Mouse (Mus musculus) ES-E14 (cell line): Measurements from ENCODE around the gene Prlr. TPM values are rescaled to one million over a fixed set of nuclear protein-coding genes. Genes with fewer than 3 reads are reported as not detected.

ENCODE experiments used
- DNase-seq: peaks from one replicate; pipeline ENCODE4 v3.0.0-alpha.2; 2013; ENCODE audit warnings: low read depth, low spot score
- H3K27ac ChIP-seq: 2 replicates; pipeline ENCODE4 v1.5.1; 2012; ENCODE audit warnings: low read depth, mild to moderate bottlenecking, low read length, moderate library complexity, mixed read lengths; ENCODE audit not compliant: poor library complexity, insufficient read depth, severe bottlenecking
- H3K36me3 ChIP-seq: 2 replicates; pipeline ENCODE4 v1.6.1; 2012; ENCODE audit warnings: mild to moderate bottlenecking, low read length, moderate library complexity, mixed read lengths; ENCODE audit not compliant: control insufficient read depth, poor library complexity, insufficient read depth, severe bottlenecking
- H3K4me1 ChIP-seq, 2 experiments: fragments of 150-350 bp in 1 of 2; sonication (generic) in 1 of 2; 2 replicates each; pipeline ENCODE4 v1.6.1; 2012; ENCODE audit warnings: low read length in 2 of 2, mild to moderate bottlenecking in 1 of 2, mixed read lengths in 1 of 2; ENCODE audit not compliant: control insufficient read depth in 2 of 2, insufficient read depth in 2 of 2, poor library complexity in 1 of 2
- H3K4me3 ChIP-seq, 2 experiments: fragments of 150-350 bp in 1 of 2; sonication (generic) in 1 of 2; 2 replicates each; pipeline ENCODE4 v1.5.1; 2012; ENCODE audit warnings: low read length in 2 of 2, low read depth in 1 of 2, mild to moderate bottlenecking in 1 of 2, mixed read lengths in 1 of 2; ENCODE audit not compliant: insufficient read depth in 1 of 2, poor library complexity in 1 of 2, severe bottlenecking in 1 of 2
- H3K9ac ChIP-seq: 2 replicates; pipeline ENCODE4 v1.6.1; 2012; ENCODE audit warnings: low read depth, mild to moderate bottlenecking, low read length, mixed read lengths; ENCODE audit not compliant: poor library complexity, insufficient read depth, severe bottlenecking
- H3K9me3 ChIP-seq: fragments of 150-350 bp; sonication (generic); 2 replicates; pipeline ENCODE4 v1.6.1; 2012; ENCODE audit warnings: low read depth, mild to moderate bottlenecking, low read length; ENCODE audit not compliant: control insufficient read depth, insufficient read depth
- CHD2 ChIP-seq: IDR thresholded peaks from 2 replicates; pipeline ENCODE4 v1.6.1; 2014; ENCODE audit warnings: mild to moderate bottlenecking, low read depth, low read length, inconsistent platforms
- HCFC1 ChIP-seq: IDR thresholded peaks from 2 replicates; pipeline ENCODE4 v1.6.1; 2012; ENCODE audit warnings: low read length, inconsistent platforms, borderline replicate concordance; ENCODE audit not compliant: insufficient read depth
- MAFK ChIP-seq: IDR thresholded peaks from 2 replicates; pipeline ENCODE4 v1.6.1; 2014; ENCODE audit warnings: mild to moderate bottlenecking, low read depth, low read length, inconsistent platforms; ENCODE audit not compliant: insufficient read depth
- ZC3H11A ChIP-seq: IDR thresholded peaks from 2 replicates; pipeline ENCODE4 v1.6.1; 2012; ENCODE audit warnings: low read depth, mild to moderate bottlenecking, inconsistent platforms, low read length, borderline replicate concordance
- ZNF384 ChIP-seq: IDR thresholded peaks from 2 replicates; pipeline ENCODE4 v1.6.1; 2012; ENCODE audit warnings: low read depth, low read length, inconsistent platforms
- in situ Hi-C, 2 experiments: fragments of 600-800 bp; cut with MboI; formaldehyde crosslinking; loops; one replicate each; pipeline ENCODE4 v1.15.1; 2025; ENCODE audit warnings: low sequenced_read_pairs in 2 of 2, inconsistent platforms in 1 of 2; ENCODE audit not compliant: unreplicated experiment in 2 of 2
- total RNA-seq: library from RNA; depleted of rRNA; stranded (reverse); fragments of 300-350 nt; gene quantifications from 2 replicates; pipeline ENCODE4 v1.2.3, GENCODE M21; 2012

Prlr gene
- total RNA-seq, 1 experiment = 1.0 TPM

- H3K27ac ChIP-seq = no peak overlapping the region
- DNase-seq = no peak
- no peaks in the 10 kb centered on the region for H3K36me3 ChIP-seq
- H3K4me1 ChIP-seq = no peaks in the 10 kb centered on the region
- in situ Hi-C loops = no loop called here
- no peaks in the 10 kb centered on the region for H3K9me3 ChIP-seq
- no peak overlapping the region for H3K4me3 ChIP-seq
- TF ChIP-seq ZC3H11A (no peak), MAFK (no peak), ZNF384 (no peak), CHD2 (no peak), HCFC1 (no peak)
- H3K9ac ChIP-seq = no peak overlapping the region
These were observed 161.6 kb downstream of the Prlr start for GRCm38 (mm10) chr15:10338606-10339005.

- Histone ChIP-seq H3K9ac (no peak overlapping the region), H3K9me3 (no peaks in the 10 kb centered on the region), H3K36me3 (no peaks in the 10 kb centered on the region), H3K4me1 (no peaks in the 10 kb centered on the region), H3K4me3 (no peak overlapping the region), H3K27ac (no peak overlapping the region)
- in situ Hi-C loops = no loop called here
- TF ChIP-seq MAFK (no peak), HCFC1 (no peak), CHD2 (no peak), ZC3H11A (no peak), ZNF384 (no peak)
- no peak for DNase-seq
These were observed 170.0 kb downstream of the Prlr start for GRCm38 (mm10) chr15:10347044-10347443.

- no peaks in the 10 kb centered on the region for H3K4me1 ChIP-seq
- no peak within 1 kb of the TSS for H3K9ac ChIP-seq
- H3K9me3 ChIP-seq = no peaks in the 10 kb centered on the region
- DNase-seq = no peak
- H3K36me3 ChIP-seq = no peaks in the 10 kb centered on the region
- H3K27ac ChIP-seq = no peak within 1 kb of the TSS
- in situ Hi-C loops = no loop called here
- TF ChIP-seq HCFC1 = no peak
- H3K4me3 ChIP-seq = no peak within 1 kb of the TSS
These were observed 181.3 kb downstream of the Prlr start, which contains the start of gene Agxt2 for GRCm38 (mm10) chr15:10358039-10358948. Gene Agxt2, plus strand, starts transcription at chr15:10358532.

- TF ChIP-seq HCFC1 = no peak
- TF ChIP-seq MAFK = no peak
- no peak for TF ChIP-seq CHD2
- TF ChIP-seq ZNF384 = no peak
- TF ChIP-seq ZC3H11A = no peak
- H3K27ac ChIP-seq = no peak overlapping the region
- DNase-seq = no peak
- no peak overlapping the region for H3K9ac ChIP-seq
- no peaks in the 10 kb centered on the region for H3K9me3 ChIP-seq
- H3K4me3 ChIP-seq = no peak overlapping the region
- H3K4me1 ChIP-seq = no peaks in the 10 kb centered on the region
- in situ Hi-C loops = no loop called here
- no peaks in the 10 kb centered on the region for H3K36me3 ChIP-seq
These were observed 189.3 kb downstream of the Prlr start for GRCm38 (mm10) chr15:10366331-10366730.
